Mouse (Mus musculus): ENCODE results near the gene Tnik.

DNA sequence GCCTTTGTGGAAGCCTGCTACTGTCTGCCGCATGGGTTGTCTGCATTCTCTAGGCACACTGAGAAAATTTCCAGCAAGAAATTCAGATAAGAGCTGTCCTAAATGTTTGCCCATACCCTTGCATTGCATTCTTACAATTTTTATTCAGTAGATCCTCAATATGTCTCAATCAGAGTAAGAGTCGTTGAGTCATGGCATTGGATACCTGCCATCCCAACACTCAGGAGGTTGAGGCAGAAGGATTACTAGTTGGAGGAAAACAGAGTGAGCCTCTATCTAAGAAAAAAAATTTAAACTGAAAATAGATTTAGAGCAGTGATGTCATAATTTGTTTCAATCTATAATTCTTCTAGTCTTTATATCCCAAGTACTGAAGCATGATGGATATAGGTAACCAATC, 109.4 kb downstream of the Tnik start:
- no peak for TF ChIP-seq GATA1 (IDR thresholded peaks at IDR 0.05; ENCODE audit: borderline replicate concordance, low read length)
- no peak for TF ChIP-seq FLI1 (IDR thresholded peaks at IDR 0.05; ENCODE audit: low read length)
